Mouse (Mus musculus): ENCODE measurements around the gene Slc45a3.

Gene Slc45a3

DNA sequence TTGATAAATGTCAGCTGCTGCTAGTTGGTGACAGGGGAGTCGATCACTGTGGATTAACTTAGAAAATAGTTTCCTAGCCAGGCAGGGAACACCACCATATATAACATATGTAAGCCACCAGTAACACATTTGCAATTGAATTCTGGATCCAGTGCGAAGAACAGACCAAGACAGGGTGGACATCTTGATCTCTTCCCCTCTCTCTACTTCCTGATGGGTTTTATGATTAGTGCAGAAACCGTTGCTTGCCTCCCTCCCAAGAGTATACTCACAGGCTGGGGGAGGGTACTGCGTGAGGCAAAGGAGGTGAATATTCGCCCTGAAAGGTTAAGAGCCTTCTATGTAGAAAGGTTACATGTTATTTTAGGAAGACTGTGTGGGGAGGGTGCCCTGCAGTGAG lies 3.1 kb downstream of the Slc45a3 start:
- DNase-seq, result no peak

DNA sequence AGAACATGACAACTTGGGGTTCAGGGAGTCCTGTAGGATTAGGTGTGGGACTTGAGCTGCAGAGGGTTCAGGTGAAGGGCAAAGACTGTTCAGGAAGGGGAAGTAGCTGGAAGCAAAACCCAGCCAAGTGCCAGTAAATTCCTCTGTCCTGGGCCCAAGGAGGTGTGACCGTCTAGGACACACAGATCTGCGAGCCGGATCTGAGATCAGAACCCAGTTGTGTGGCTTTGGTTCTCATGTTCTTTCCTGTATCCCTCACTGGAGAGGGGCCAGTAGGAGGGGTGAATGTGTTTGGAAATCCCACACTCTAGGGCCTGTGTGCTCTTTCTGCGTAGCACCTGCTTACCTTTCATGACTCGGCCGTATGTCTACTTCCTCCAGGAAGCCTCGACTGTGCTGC lies 4.6 kb downstream of the Slc45a3 start:
- no peak for DNase-seq

DNA sequence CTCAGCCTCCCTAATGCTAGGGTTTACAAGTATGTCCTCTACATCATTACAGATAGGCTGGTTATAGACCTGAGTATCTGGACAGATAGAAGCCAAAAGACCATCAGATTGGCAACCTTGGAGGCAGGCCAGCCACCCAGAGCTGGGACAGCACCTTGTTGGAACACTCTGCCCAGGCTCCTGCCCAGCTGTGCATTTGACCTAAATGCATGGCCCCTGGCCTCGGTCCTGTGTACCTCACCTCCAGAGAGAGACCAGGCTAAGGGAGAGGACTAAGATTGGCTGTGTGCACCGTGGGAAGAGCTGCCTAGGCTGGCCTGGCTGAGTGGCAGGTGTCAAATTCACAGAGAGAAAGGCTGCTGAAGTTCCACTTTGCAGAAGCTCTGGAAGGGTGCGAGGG lies 5.8 kb downstream of the Slc45a3 start:
- no peak for DNase-seq

DNA sequence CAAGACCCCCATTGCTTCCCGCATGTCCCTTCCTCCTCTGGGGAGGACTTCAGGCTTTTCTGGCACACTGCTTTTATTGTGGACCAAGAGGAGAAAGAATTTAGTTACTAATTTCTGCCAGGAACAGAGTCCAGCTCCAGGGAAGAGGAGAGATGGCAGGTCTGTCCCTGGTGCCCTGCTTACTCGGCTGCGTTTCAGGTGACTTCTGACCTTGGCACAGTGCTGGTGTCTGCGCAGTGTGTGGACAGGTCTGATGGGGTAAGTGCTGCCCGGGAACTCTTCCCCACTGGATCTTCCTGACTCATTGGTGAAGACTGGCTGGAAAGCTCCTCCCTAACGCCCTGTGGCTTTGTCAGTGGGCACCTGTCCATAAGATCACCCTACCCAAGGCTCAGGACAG lies 6.2 kb downstream of the Slc45a3 start:
- DNase-seq, result no peak

DNA sequence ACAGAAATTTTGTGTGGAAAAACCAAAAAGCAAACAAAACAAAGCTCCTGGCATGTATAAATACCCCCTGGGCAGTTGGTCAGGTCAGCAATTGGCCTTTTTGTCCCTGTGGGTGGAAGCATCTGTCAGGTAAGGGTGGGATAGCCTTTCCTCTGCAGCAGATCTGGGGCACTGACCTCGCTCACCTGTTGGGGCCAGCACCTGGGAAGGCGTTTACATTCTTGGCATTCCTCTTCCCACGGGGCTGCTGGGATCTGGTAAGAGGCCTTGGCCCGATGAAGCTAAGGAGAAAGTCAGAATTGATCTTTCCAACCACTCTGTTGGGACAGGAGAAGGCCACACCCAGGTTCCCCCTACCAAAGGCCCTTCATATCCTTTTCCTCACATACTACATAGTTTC lies 7.1 kb downstream of the Slc45a3 start:
- no peak for DNase-seq

DNA sequence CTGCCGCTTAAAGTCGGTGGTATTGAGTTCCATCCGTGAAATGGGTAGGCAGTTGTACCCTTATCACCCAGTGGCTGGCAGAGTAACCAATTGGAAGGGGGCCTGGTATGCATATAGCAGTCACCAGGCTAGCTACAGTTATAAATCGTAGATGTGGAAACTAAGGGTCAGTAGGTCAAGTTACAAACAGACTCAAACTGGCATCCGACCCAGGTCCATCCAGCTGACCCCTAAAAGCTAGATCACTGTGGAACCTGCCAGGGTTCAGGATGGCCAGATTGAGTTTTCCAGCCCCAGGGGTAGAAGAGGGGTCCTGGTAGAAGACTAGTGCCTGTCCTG lies 7.5 kb downstream of the Slc45a3 start:
- DNase-seq, result no peak

DNA sequence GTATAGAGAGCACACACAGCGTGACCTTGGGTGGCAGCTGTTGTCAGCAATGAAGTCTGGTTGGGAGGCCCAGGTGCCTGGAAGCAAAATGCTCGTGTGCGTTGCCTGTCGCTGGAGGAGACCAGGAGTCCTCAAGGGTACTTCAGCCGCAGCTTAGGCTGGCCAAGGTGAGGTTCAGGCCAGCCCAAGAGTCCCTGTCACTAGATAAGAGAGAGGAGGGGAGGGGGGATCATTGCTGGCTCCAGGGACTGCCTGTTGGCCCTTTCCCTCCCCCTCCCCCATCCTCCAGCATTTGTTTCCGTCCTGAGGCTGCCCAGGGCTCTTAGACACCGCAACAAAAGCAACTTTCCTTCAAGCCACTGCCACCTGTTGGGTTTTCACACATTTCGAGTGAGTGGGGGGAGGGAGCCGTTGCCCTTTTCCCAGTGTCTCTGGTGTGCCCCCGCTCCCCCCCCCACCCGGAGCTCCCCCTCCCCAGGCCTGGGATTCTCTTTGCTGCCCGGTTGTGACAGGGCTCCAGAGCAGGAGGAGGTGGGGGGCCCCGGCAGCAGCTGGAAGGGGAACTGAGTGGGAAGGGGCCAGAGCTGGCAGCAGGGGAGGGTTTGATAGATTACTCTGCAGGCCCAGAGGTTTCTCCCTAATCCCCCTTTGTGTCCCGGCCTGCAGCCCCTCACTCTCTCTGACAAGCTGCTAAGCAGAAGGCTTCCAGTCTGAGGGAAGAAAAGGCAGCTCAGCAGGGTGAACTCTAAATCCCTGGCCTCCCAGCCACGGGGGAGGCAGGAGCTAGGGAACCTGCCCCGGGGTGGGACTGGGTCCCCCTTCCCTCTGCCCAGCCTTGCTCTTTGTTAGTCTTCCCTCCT lies 8.1 kb downstream of the Slc45a3 start:
- DNase-seq, result no peak

DNA sequence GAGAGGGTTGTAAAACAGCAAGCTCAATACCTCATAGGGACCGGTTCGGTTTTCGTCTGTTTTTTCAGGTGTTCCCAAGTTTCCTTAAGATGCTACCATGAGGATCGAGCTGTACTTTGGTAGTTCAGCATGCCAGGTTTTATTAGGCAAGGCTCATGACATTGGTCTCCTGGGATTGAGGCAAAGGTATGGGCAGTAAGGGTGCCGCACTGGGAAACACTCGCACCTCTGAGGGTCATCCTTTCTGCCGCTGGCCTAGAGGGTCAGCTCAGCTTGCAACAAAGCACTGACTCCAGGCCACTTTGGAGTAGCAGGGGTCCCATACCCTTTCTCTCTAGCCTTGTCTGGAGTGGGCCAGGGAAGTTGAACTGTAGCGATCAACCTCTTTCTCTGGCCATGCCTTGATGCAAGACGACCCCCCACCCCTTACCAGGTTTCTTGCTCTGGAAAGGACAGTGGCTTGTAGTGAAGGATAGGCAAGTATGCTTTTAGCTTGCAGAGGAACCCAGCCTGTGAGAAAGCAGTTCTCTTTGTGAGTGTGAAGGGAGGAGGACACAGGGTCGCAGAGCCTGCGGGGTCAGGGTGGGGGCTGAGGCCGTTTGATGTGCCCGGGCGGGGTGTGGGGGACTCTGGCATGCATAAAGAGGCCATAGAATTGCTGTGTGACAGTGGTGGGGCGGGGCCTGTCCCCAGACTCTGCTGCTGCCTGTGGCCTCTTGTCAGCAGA lies 9.2 kb downstream of the Slc45a3 start:
- no peak for DNase-seq

DNA sequence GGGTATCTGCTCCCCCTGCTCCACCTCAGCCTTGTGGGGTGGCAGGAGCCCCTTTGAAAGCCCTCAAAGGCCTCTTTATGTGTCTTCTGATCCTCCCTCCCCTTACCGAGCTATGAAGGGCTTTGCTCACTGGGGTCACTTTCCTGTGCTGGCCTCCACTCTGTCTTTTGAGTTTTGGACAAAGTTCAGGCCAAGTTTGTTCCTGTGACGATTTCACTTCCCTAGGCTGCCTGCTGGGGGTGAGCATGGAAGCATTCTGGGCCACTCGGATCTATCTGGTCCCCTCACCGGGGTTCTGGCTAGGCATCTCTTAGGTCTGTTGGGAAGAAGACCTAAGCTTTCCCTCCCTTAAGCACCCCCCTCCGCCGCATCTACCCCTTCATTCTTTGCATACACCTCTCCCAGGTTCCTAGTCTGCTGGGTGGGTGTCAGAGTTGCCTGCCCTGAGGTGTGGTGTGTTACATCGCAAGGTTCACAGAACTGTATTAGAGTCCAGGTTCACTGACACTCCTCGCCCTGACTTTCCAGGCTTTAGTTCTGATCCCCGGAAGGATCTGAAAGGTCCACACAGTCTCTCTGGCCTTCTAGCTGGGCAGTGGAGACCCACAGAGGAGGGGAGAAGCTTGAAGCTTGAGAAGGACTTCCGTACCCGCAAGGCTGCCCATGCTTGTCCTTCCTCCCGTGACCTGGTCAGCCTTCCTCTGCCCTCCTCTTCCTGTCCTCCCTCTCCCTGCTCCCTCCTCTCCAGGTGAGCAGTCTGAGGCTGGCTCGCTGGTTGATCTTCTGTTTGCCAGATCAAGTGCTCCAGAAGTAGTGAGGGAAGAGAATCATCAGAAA lies 9.9 kb downstream of the Slc45a3 start:
- no peak for DNase-seq

DNA sequence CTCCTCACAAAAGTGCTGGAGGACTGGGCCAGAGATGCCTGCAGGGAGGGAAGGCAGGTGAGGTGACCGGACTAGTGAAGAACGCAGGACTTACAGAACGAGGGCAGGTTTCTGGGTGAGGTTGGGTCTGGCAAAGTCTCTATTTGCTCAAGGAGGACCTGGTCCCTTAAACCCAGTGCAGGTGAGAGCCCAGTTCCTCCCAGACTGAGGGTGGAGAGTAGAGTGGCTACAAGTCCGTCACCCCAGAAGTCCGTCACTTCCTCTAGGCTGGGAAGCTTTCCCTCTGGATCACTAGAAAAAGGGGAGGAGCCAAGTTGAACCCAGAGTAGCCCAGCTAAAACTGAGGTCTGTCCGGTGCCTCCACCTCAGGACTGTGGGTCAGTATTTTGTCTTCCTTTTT lies 11.2 kb downstream of the Slc45a3 start:
- DNase-seq, result no peak

DNA sequence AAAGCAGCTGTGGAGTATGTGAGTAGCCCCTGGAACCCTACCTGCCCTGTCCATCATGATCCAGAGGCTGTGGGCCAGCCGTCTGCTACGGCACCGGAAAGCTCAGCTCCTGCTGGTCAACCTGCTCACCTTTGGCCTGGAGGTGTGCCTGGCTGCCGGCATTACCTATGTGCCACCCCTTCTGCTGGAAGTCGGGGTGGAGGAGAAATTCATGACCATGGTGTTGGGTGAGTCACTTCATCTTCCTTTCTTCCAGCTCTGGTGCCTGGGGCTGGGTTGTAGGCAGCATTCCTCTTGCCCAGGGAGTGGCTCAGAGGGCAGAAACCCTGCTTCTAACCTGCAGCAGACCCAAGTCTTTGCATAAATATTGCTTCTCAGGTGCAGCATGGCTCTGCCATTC lies 14.1 kb downstream of the Slc45a3 start:
- no peak for DNase-seq

DNA sequence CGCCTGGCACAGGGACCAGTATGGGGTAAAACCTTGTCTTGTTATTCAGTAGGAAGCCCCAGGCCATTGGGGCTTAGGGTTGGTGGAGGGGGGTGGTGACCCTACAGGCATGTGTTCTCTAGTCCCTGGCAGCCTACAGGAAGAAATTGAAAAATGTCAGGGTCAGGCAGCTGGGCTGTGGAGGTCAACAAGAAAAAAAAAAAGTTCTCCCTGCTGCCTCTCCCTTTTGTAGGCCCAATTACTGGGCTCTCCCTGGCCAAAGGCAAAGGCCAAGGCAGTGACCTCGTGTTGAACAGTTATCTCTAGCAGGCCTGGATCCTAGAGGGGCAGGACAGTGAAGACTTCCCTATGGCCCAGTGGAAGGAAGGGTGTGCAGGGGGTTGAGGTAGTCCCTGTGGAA lies 17.7 kb downstream of the Slc45a3 start:
- DNase-seq, result no peak

DNA sequence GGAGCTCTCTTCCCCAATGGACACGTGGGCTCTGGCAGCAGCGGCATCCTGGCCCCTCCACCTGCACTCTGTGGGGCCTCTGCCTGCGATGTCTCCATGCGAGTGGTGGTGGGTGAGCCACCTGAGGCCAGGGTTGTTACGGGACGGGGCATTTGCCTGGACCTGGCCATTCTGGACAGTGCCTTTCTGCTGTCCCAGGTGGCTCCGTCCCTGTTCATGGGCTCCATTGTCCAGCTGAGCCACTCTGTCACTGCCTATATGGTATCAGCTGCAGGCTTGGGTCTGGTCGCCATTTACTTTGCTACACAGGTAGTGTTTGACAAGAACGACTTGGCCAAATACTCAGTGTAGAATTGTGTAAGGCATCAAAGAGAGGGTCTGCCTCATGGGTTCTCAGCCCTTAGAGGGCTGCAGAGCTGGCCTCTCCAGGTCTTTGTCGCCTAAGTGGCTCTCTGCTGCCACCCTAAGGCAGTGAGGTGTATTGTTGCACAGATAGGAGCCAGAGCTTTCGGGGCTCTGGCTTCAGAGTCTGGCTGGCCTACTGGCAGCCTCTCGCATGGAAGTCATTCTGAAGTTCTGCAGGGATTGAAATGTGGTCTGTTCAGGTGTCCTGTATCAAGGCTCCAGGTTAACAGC lies 18.7 kb downstream of the Slc45a3 start:
- DNase-seq, result peak; percentile 83 to 88

DNA sequence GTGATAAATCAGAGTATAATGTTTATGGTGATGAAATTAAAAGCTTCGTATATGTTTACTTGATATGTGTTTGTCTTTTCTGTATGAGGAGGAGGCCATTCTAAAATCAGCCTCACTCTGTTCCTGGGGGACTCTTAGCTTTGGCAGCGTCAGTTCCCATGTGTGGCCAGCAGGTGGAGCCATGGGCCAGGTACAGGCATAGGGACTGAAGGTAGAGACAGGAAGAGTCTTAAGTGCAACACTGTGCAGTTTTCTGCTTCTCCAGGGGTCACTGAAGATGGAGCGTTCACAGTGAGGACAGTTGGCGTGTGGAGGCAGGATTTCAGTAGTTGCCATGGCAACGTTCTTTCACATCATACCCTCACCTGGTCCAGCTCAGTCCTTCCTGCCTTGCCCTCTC lies 20.1 kb downstream of the Slc45a3 start:
- peak; percentile 91 to 92 for DNase-seq

DNA sequence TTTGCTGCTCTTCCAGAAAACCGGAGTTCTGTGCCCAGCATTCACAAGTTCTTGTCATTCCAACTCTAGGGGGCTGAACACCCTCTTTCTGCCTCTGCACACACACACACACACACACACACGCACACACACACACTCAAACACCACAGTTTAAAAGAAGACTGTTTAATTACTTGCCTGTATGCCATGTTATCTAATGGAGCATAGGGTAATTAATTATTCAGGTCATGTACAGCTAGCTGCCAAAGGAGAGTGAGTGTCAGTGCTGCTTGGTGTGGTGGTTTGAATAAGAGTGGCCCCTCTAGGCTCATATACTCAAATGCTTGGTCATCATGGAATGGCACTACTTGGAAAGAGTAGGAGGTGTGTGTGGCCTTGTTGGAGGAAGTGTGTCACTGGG lies 21.0 kb downstream of the Slc45a3 start:
- no peak for DNase-seq

DNA sequence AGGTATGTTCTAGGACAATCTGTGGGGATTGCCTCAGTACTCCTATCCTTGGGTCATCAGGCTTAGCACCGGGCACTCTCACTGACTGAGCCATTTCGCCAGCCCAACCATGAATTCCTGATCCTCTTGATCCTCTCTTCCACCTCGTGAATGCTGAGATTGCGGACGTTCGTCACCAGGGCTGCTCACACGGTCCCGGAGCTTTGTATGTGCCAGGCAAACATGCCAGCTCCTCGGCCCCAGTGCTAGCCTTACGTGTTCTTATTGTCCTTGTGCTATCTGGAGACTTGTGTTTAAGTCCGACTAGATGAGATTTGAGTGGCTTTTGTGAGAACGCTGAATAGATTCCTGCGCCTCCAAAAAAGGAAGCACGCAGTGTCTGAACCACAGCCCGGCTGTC lies 24.7 kb downstream of the Slc45a3 start:
- no peak for DNase-seq

DNA sequence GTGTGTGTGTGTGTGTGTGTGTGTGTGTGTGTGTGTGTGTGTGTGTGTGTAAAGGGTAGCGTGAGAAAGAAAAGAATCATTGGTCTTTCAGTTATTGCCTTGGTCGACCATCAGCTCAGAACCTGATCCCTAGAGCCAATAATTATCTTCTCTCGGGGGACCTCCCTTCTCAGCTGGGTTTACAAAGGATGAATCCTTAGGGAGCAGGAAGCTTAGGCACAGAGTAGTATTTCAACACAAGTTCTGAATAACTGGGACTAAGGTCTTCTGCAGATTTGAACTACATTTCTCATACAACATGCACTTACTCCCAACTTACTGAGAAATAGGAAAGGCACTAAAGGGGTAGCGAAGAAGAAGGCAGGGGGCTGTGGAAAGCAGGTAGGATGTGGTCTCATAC lies 26.7 kb downstream of the Slc45a3 start:
- no peak for DNase-seq

DNA sequence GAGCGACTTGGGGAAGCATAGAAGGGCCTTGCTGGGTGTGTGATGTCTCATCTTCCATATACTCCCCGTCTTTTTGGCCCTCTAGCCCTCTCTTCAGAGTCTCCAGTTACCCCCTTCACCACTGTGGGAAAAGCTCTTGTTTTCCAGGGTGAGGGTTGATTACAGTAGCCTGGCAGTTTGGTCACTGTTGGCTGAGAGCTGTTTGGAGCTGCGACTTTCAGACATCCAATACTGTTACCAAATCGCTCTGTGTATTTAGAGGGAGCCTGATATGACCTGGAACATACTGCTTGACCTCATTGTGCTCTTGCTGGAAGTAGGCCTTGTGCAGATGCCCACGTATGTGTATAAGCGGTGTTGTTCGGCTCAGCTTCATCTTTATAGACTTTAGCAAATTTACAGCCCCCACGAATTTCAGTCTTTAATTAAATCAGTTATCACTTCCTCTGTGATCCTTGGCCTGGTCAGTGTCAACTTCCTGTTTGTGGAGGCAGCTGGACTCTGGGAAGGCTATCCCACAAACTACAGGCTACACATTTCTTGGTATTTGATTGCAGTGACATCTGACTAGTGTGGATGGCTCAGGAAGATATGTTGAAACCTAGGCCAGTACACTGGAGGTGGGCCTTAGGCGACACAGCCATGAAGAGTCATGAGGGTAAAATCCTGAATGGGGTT lies 27.5 kb downstream of the Slc45a3 start:
- DNase-seq, result no peak

DNA sequence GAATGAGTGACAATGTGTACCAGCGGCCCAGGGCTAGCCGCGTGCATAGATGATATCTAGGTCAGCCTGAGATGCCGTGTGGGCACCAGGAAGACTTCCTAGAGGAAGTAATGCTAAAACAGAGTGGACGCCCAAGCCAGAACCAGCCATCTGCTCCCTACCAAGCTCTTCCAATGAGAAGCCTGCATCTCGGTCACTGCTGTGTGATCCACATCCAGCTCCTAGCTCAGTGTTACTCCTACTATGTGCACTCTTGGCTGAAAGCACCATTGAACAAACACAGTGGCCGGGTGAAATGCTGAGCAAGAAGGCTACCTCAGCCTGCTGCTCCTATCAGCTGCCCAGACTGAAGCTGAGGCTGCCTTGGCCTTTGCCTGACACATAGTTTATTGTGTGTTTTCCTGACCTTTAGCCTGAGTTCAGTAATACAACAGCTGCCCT lies 29.8 kb downstream of the Slc45a3 start:
- peak in 1 of 2 experiments; percentile 40 for DNase-seq

DNA sequence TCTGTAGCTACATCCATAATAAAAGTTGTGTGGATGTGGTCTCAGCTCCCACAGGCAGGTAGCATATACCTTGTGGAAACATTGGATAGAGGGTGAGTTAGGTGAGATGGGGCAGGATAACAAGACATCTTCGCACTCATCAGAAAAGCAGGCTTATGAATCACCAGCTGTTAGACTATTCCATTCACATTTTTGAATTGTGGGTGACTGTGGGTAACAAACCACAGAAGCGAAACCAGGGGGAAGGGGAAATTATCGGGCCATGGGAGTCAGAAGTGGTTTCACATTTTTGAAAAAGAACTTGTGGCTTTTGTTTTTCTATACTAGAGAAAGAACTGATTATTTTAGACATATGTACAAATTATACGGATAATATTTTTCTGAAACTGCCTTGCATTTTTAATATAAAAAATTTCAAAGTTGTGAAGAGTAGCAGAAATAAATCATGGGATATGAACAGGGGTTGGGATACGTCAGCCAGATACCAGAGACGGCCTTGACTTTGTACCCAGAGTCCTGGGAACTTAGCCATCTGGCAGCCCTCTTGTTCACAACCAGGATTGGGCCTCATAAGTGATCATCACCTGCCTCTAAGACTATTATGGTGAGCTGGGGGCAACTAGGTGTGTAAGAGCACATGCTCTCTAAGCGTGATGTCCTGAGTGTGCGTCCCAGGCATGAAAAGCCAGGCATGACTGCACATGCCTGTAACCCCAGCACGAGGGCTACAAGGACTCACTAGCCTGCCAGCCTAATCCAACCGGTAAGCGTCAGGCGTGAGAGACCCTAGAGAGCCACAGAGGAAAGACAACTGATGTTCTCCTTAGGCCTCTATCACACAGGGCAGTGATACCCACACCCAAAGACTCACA lies 30.6 kb downstream of the Slc45a3 start:
- no peak for DNase-seq

DNA sequence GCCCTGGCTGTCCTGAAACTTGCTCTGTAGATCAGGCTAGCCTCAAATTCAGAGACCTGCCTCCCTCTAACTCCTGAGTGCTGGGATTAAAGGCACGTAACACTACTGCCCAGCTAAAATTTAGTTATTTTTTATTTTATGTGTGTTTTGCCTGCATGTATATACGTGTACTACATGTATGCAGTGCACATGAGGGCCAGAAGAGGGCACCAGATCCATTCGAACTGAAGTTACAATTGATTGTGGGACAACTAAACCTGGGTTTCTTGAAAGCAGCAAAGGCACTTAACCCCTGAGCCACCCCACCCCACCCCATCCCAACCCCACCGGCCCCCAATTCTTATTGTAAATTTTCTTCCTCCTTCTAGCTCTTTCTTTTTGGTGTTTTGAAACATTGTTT lies 32.3 kb downstream of the Slc45a3 start:
- peak; percentile 77 to 87 for DNase-seq
